Mouse (Mus musculus): Measurements from ENCODE around the gene Commd7. TPM values are rescaled to one million over a fixed set of nuclear protein-coding genes. Genes with fewer than 3 reads are reported as not detected.
A peak's percentile ranks its signal among the peaks of the same experiment; 100 is the strongest.

Gene Commd7
- polyA plus RNA-seq, 2 experiments: 34.4 to 70.4 TPM

GRCm38 (mm10) chr2:153622449-153622848 is 10.1 kb downstream of the Commd7 start:
- no peaks in the 10 kb centered on the region for H3K27me3 ChIP-seq (ENCODE audit: control insufficient read depth, insufficient read depth, low read length)
- H3K4me1 ChIP-seq (ENCODE audit: control insufficient read depth, insufficient read depth, low read length): no peaks in the 10 kb centered on the region
- no peak for TF ChIP-seq POLR2A (IDR thresholded peaks at IDR 0.05; ENCODE audit: borderline replicate concordance, extremely low read depth, insufficient read depth, insufficient read length)
- H3K36me3 ChIP-seq (ENCODE audit: control insufficient read depth, insufficient read depth, low read length): peaks cover 88% of the 10 kb centered on the region
- no peak overlapping the region for H3K9ac ChIP-seq (ENCODE audit: low read depth, low read length, severe bottlenecking)
- DNase-seq (ENCODE audit: low spot score) (no peak), ATAC-seq (ENCODE audit: low FRiP score, low read depth) (no peak)
- no peaks in the 10 kb centered on the region for H3K9me3 ChIP-seq (ENCODE audit: control insufficient read depth, low read length)
- H3K4me3 ChIP-seq (replicated peaks; ENCODE audit: low read length): no peak overlapping the region
- H3K4me2 ChIP-seq (replicated peaks; ENCODE audit: low read depth, low read length, severe bottlenecking): no peak overlapping the region
- WGBS: 72% methylated on average over 10 of the region's 10 CpGs
- no peak overlapping the region for H3K27ac ChIP-seq (replicated peaks; ENCODE audit: low read depth, low read length)

GRCm38 (mm10) chr2:153618889-153619288 is 13.7 kb downstream of the Commd7 start:
- 84% methylated on average over 10 of the region's 10 CpGs for WGBS
- TF ChIP-seq POLR2A (IDR thresholded peaks at IDR 0.05; ENCODE audit: borderline replicate concordance, extremely low read depth, insufficient read depth, insufficient read length): no peak
- Histone ChIP-seq H3K27me3 (ENCODE audit: control insufficient read depth, insufficient read depth, low read length) (no peaks in the 10 kb centered on the region), H3K9ac (ENCODE audit: low read depth, low read length, severe bottlenecking) (no peak overlapping the region), H3K4me3 (replicated peaks; ENCODE audit: low read length) (no peak overlapping the region), H3K4me2 (replicated peaks; ENCODE audit: low read depth, low read length, severe bottlenecking) (no peak overlapping the region), H3K4me1 (ENCODE audit: control insufficient read depth, insufficient read depth, low read length) (no peaks in the 10 kb centered on the region), H3K9me3 (ENCODE audit: control insufficient read depth, low read length) (no peaks in the 10 kb centered on the region), H3K27ac (replicated peaks; ENCODE audit: low read depth, low read length) (no peak overlapping the region), H3K36me3 (ENCODE audit: control insufficient read depth, insufficient read depth, low read length) (peaks cover 57% of the 10 kb centered on the region)
- ATAC-seq (ENCODE audit: low FRiP score, low read depth) (no peak), DNase-seq (ENCODE audit: low spot score) (no peak)

DNA sequence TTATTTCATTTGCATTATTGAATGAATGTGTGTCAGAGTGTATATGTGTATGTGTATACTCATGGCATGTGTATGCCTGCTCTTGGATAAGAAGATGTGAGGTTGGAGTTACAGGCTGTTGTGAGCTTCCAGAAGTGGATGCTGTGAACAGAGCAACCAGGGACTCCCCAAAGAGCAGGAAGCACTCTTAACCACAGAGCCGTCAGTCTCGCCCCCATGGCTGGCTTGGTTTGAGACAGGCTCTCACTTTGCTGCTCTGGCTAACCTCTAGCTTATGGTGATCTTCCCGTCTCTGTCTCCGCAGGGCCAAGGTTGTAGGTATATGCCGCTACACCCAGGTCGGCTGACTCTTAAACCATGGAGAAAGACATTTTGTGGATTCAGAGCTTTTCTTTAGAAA is 14.1 kb downstream of the Commd7 start:
- Histone ChIP-seq H3K9me3 (ENCODE audit: control insufficient read depth, low read length) (no peaks in the 10 kb centered on the region), H3K36me3 (ENCODE audit: control insufficient read depth, insufficient read depth, low read length) (peaks cover 52% of the 10 kb centered on the region)
- no peak for ATAC-seq (ENCODE audit: low FRiP score, low read depth)

DNA sequence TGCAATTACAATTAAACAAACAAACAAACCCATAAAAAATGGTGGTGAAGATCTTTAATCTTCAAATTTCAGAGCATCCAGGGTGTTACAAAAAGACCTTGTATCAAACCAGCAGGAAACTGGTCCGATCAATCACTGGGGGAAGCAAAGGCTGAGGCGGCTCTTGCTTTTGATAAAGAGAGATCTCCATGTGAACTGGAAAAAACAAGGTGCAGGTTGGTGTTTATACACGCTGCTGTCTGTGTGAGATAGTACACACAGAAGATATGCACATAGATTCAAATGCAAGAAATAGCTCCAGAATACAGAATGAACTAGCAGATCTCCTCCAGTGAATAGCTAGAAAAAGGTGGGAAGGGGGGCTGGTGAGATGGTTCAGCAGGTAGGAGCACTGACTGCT is 15.7 kb downstream of the Commd7 start:
- no peak overlapping the region for H3K9ac ChIP-seq (ENCODE audit: low read depth, low read length, severe bottlenecking)
- no peak overlapping the region for H3K27ac ChIP-seq (replicated peaks; ENCODE audit: low read depth, low read length)
- no peaks in the 10 kb centered on the region for H3K27me3 ChIP-seq (ENCODE audit: control insufficient read depth, insufficient read depth, low read length)
- no peak for TF ChIP-seq POLR2A (IDR thresholded peaks at IDR 0.05; ENCODE audit: borderline replicate concordance, extremely low read depth, insufficient read depth, insufficient read length)
- H3K4me2 ChIP-seq (replicated peaks; ENCODE audit: low read depth, low read length, severe bottlenecking): no peak overlapping the region
- H3K4me1 ChIP-seq (ENCODE audit: control insufficient read depth, insufficient read depth, low read length): peaks cover 4% of the 10 kb centered on the region; the same call in 1 of the 2 replicates
- peaks cover 37% of the 10 kb centered on the region for H3K36me3 ChIP-seq (ENCODE audit: control insufficient read depth, insufficient read depth, low read length)
- DNase-seq (ENCODE audit: low spot score) (no peak), ATAC-seq (ENCODE audit: low FRiP score, low read depth) (no peak)
- 91% methylated on average over 3 of the region's 3 CpGs for WGBS
- H3K4me3 ChIP-seq (replicated peaks; ENCODE audit: low read length): no peak overlapping the region
- H3K9me3 ChIP-seq (ENCODE audit: control insufficient read depth, low read length): no peaks in the 10 kb centered on the region

More for the DNA sequence above, 14.1 kb downstream of the Commd7 start:
- H3K4me3 ChIP-seq (replicated peaks; ENCODE audit: low read length): no peak overlapping the region
- H3K27ac ChIP-seq (replicated peaks; ENCODE audit: low read depth, low read length): no peak overlapping the region
- H3K9ac ChIP-seq (ENCODE audit: low read depth, low read length, severe bottlenecking): no peak overlapping the region
- no peak for TF ChIP-seq POLR2A (IDR thresholded peaks at IDR 0.05; ENCODE audit: borderline replicate concordance, extremely low read depth, insufficient read depth, insufficient read length)
- no peak for DNase-seq (ENCODE audit: low spot score)
- H3K27me3 ChIP-seq (ENCODE audit: control insufficient read depth, insufficient read depth, low read length): no peaks in the 10 kb centered on the region
- H3K4me1 ChIP-seq (ENCODE audit: control insufficient read depth, insufficient read depth, low read length): no peaks in the 10 kb centered on the region
- WGBS: 89% methylated on average over 6 of the region's 6 CpGs
- H3K4me2 ChIP-seq (replicated peaks; ENCODE audit: low read depth, low read length, severe bottlenecking): no peak overlapping the region

GRCm38 (mm10) chr2:153612594-153613281 is 19.8 kb downstream of the Commd7 start:
- ATAC-seq (ENCODE audit: low FRiP score, low read depth): peak; percentile 27; the same call in 1 of the 2 replicates
- no peak overlapping the region for H3K27ac ChIP-seq (replicated peaks; ENCODE audit: low read depth, low read length)

More at GRCm38 (mm10) chr2:153612594-153613281, 19.8 kb downstream of the Commd7 start:
- no peak for TF ChIP-seq POLR2A (IDR thresholded peaks at IDR 0.05; ENCODE audit: borderline replicate concordance, extremely low read depth, insufficient read depth, insufficient read length)
- H3K9ac ChIP-seq (ENCODE audit: low read depth, low read length, severe bottlenecking): no peak overlapping the region
- 23% methylated on average over 3 of the region's 3 CpGs for WGBS
- H3K4me1 ChIP-seq (ENCODE audit: control insufficient read depth, insufficient read depth, low read length): peaks cover 17% of the 10 kb centered on the region
- H3K9me3 ChIP-seq (ENCODE audit: control insufficient read depth, low read length): no peaks in the 10 kb centered on the region
- no peaks in the 10 kb centered on the region for H3K27me3 ChIP-seq (ENCODE audit: control insufficient read depth, insufficient read depth, low read length)
- H3K4me3 ChIP-seq (replicated peaks; ENCODE audit: low read length): no peak overlapping the region
- H3K36me3 ChIP-seq (ENCODE audit: control insufficient read depth, insufficient read depth, low read length): no peaks in the 10 kb centered on the region; the same call in 1 of the 2 replicates
- DNase-seq (ENCODE audit: low spot score): peak; percentile 68
- no peak overlapping the region for H3K4me2 ChIP-seq (replicated peaks; ENCODE audit: low read depth, low read length, severe bottlenecking)
